Mouse (Mus musculus) neural tube, postnatal 0 days (tissue): Measurements from ENCODE around the gene Fam229a. TPM values are rescaled to one million over a fixed set of nuclear protein-coding genes. Genes with fewer than 3 reads are reported as not detected.

Experiments
- polyA plus RNA-seq: library from polyadenylated mRNA; unstranded; fragments of >200 nt; fragmentation: Nextera tagmentation; extraction: Ambion mirVana; gene quantifications from 2 replicates; pipeline ENCODE4 v1.2.1, GENCODE M21; 2015

The Fam229a gene
- polyA plus RNA-seq, result 3.1 and 4.1 TPM in 2 replicates

DNA sequence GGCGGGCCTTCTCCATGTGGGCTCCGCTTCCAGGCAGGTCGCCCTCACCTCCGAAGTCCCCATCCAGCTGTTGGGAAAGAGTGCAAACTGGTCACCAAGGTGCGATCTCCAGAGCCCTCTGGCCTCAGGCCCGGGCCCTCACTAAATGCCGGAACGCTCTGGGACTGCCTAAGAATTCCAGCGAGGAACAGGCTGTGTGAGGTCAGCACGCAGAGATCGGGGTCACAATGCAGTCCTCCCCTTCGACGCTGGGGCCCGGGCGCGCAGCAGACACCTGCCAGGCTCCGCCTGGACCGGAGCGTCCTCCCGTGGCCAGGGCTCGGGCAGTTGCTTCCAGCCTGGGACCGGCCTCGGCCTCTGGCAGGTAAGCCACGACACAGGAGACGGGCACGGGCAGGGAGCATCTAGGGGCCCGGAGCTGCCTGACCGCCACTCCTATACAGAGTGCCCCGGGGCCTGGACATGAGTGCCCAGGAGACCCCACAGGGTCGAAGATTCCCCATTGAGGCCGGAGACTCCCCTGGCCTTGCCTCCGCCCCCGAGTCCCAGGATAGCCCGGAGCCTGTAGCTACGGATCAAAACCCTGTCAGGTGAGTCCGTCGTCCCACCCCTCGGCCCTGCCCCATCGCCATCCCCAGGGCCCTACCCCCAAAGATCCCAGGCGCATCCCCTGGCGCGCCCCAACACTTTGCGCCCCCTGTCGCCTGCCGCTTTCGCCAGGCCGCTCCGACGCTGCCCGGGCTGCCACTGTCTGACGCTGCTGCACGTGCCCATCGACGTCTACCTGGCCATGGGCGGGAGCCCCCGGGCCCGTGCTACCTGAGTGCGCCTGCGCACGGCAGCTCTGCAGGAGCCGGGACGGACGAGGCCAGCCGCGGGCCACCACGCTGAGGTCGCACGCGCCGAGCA lies at the start of gene Fam229a, which contains the start of gene Tssk3:
Gene Fam229a (plus strand): TSS at position 219 of the 909 bp plus-strand sequence.
Gene Tssk3 (minus strand): TSS at position 51 of the 909 bp plus-strand sequence.

GRCm38 (mm10) chr4:129461183-129461960 lies 29.6 kb upstream of the Fam229a start, which contains the start of gene Bsdc1:
Gene Bsdc1 (plus strand): TSS chr4:129461581.

GRCm38 (mm10) chr4:129513086-129513767 lies 22.2 kb downstream of the Fam229a start, which contains the start of gene Marcksl1:
Gene Marcksl1 (plus strand): TSS chr4:129513581.

Other genes with a start within 250 kb of the Fam229a start
- 4.8 and 5.7 TPM in 2 replicates for gene C77080, start 229.8 kb upstream of the Fam229a start, polyA plus RNA-seq
- gene Sync, start 203.6 kb upstream of the Fam229a start, polyA plus RNA-seq, result 3.4 TPM in 2 replicates
- 186 and 200 TPM in 2 replicates for gene Rbbp4, start 155.8 kb upstream of the Fam229a start, polyA plus RNA-seq
- gene Zbtb8os, start 155.5 kb upstream of the Fam229a start, polyA plus RNA-seq, result 21.0 and 23.1 TPM in 2 replicates
- gene Zbtb8a, start 113.1 kb upstream of the Fam229a start, polyA plus RNA-seq, result 14.9 and 16.7 TPM in 2 replicates
- 11.3 and 12.0 TPM in 2 replicates for gene Zbtb8b, start 50.3 kb upstream of the Fam229a start, polyA plus RNA-seq
- gene Bsdc1, start 29.6 kb upstream of the Fam229a start, polyA plus RNA-seq, result 24.4 and 26.3 TPM in 2 replicates
- 0.60 and 0.62 TPM in 2 replicates for gene Tssk3, start 168 bp upstream of the Fam229a start, polyA plus RNA-seq
- 1,475 and 1,521 TPM in 2 replicates for gene Marcksl1, start 22.4 kb downstream of the Fam229a start, polyA plus RNA-seq
- 67.7 and 69.6 TPM in 2 replicates for gene Hdac1, start 51.5 kb downstream of the Fam229a start, polyA plus RNA-seq
- 10.8 and 13.8 TPM in 2 replicates for gene Lck, start 82.5 kb downstream of the Fam229a start, polyA plus RNA-seq
- gene Fam167b, start 87.4 kb downstream of the Fam229a start, polyA plus RNA-seq, result 0.25 and 0.43 TPM in 2 replicates
- gene Eif3i, start 109.5 kb downstream of the Fam229a start, polyA plus RNA-seq, result 239 and 245 TPM in 2 replicates
- gene Tmem234, start 109.5 kb downstream of the Fam229a start, polyA plus RNA-seq, result 219 and 222 TPM in 2 replicates
- 2.8 and 4.1 TPM in 2 replicates for gene Dcdc2b, start 123.1 kb downstream of the Fam229a start, polyA plus RNA-seq
- gene Iqcc, start 127.9 kb downstream of the Fam229a start, polyA plus RNA-seq, result 29.2 and 30.6 TPM in 2 replicates
- gene Ccdc28b, start 132.8 kb downstream of the Fam229a start, polyA plus RNA-seq, result 160 and 180 TPM in 2 replicates
- 25.9 and 26.3 TPM in 2 replicates for gene Txlna, start 149.9 kb downstream of the Fam229a start, polyA plus RNA-seq
- 11.7 and 13.0 TPM in 2 replicates for gene Kpna6, start 181.6 kb downstream of the Fam229a start, polyA plus RNA-seq
- gene Tmem39b, start 205.6 kb downstream of the Fam229a start, polyA plus RNA-seq, result 8.6 and 10.2 TPM in 2 replicates